Mouse (Mus musculus) midbrain, embryonic 14.5 days (tissue): ENCODE data around the gene Iqcf3. TPM values are rescaled to one million over a fixed set of nuclear protein-coding genes. Genes with fewer than 3 reads are reported as not detected.

Source experiments
- ATAC-seq: fragments of 200-750 bp; cut with Nextera tagmentation; 2 replicates; pipeline ENCODE4 v1.8.0; 2017; ENCODE audit warnings: moderate number of reproducible peaks, moderate library complexity; ENCODE audit not compliant: low FRiP score, low TSS enrichment
- DNase-seq: peaks from one replicate; pipeline ENCODE4 v3.0.0-alpha.2; 2015
- H3K27ac ChIP-seq: fragments of 300-500 bp; sonication (generic); replicated peaks from 2 replicates; pipeline ENCODE4 v1.5.1; 2014; ENCODE audit warnings: mild to moderate bottlenecking, low read depth, low read length, moderate library complexity
- H3K27me3 ChIP-seq: fragments of 300-500 bp; sonication (generic); 2 replicates; pipeline ENCODE4 v1.6.1; 2014; ENCODE audit warnings: low read length, control low read depth, mixed read lengths; ENCODE audit not compliant: control insufficient read depth, insufficient read depth
- H3K36me3 ChIP-seq: fragments of 300-500 bp; sonication (generic); 2 replicates; pipeline ENCODE4 v1.6.1; 2014; ENCODE audit warnings: low read length, control low read depth; ENCODE audit not compliant: control insufficient read depth, insufficient read depth
- H3K4me1 ChIP-seq: fragments of 300-500 bp; sonication (generic); 2 replicates; pipeline ENCODE4 v1.6.1; 2014; ENCODE audit warnings: mild to moderate bottlenecking, antibody characterized with exemption, low read length, control low read depth; ENCODE audit not compliant: control insufficient read depth, insufficient read depth
- H3K4me2 ChIP-seq: fragments of 300-500 bp; sonication (generic); 2 replicates; pipeline ENCODE4 v1.6.1; 2014; ENCODE audit warnings: mild to moderate bottlenecking, low read length, moderate library complexity
- H3K4me3 ChIP-seq: fragments of 300-500 bp; sonication (generic); replicated peaks from 2 replicates; pipeline ENCODE4 v1.5.1; 2014; ENCODE audit warnings: low read depth, low read length
- H3K9ac ChIP-seq: fragments of 300-500 bp; sonication (generic); replicated peaks from 2 replicates; pipeline ENCODE4 v1.6.1; 2014; ENCODE audit warnings: mild to moderate bottlenecking, low read length, moderate library complexity
- H3K9me3 ChIP-seq: fragments of 300-500 bp; sonication (generic); 2 replicates; pipeline ENCODE4 v1.6.1; 2016; ENCODE audit warnings: low read length, control low read depth, mixed read lengths; ENCODE audit not compliant: control insufficient read depth
- WGBS: fragments of 180-500 bp; shearing (Covaris S2); extraction: QIAGEN DNeasy Blood & Tissue Kit; methylation state at CpG from one replicate; pipeline ENCODE4 v1.1.7; 2014; 5-methylcytosine and 5-hydroxymethylcytosine counted together
- polyA plus RNA-seq: library from polyadenylated mRNA; unstranded; fragments of >200 nt; fragmentation: Nextera tagmentation; extraction: Ambion mirVana; gene quantifications from 2 replicates; pipeline ENCODE4 v1.2.1, GENCODE M21; 2014

Gene Iqcf3
- polyA plus RNA-seq, 1 experiment from 2014 or later, result not detected

DNA sequence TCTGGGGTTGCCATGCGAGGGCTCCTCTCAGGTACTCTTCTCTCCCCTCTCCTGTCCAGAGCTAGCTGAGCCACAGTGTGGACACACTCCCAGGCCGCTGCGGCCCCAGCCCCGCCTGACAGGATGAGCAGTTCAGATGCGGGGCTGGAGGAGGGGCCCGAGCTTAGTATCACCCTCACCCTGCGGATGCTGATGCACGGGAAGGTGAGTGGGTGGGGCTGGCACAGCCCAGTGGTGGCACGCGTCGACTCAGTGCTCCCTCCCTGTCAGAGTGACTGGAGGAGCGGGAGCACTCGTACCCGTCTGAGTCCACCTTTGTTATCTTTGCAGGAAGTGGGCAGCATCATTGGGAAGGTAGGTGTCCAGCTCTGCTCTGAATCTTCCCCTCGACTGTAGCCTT is 101.5 kb downstream of the Iqcf3 start:
- 83% methylated on average over 15 of the region's 15 CpGs for WGBS
- no peaks in the 10 kb centered on the region for H3K9me3 ChIP-seq
- H3K27ac ChIP-seq, result no peak overlapping the region
- H3K4me3 ChIP-seq, result no peak overlapping the region
- H3K4me1 ChIP-seq, result peaks cover 49% of the 10 kb centered on the region
- H3K9ac ChIP-seq, result peak overlapping the region; percentile 21; the same call in 1 of the 2 replicates
- DNase-seq (no peak), ATAC-seq (no peak)
- H3K27me3 ChIP-seq, result no peaks in the 10 kb centered on the region
- H3K4me2 ChIP-seq, result no peak overlapping the region
- peaks cover 53% of the 10 kb centered on the region for H3K36me3 ChIP-seq

DNA sequence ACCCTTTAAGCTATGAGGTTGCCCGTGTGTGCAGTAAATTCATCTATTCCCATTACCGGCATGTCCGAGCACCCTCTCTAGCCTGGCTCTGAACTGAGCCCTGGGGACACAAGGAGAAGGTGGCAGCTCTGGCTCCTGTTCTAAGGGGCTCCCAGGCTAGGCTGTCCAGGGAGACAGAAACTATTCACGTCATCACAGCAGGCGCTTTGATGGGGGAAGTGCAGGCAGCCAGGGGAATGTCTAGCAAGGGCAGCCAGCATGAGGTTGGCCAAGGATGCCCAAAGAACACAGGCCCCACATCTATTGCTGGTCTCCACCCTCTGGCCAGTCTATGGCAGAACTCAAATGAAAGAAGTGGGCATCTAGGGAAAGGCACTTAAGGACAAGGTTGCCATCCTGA is 103.5 kb downstream of the Iqcf3 start:
- H3K9me3 ChIP-seq, result no peaks in the 10 kb centered on the region
- DNase-seq, result no peak
- ATAC-seq, result no peak
- 47% methylated on average over 5 of the region's 5 CpGs for WGBS
- peaks cover 36% of the 10 kb centered on the region for H3K36me3 ChIP-seq
- H3K4me1 ChIP-seq, result peaks cover 42% of the 10 kb centered on the region
- H3K4me2 ChIP-seq, result peak overlapping the region; percentile 100
- H3K9ac ChIP-seq, result peak overlapping the region; percentile 95; the same call in 1 of the 2 replicates
- no peaks in the 10 kb centered on the region for H3K27me3 ChIP-seq
- no peak overlapping the region for H3K4me3 ChIP-seq
- peak overlapping the region; percentile 96 for H3K27ac ChIP-seq

DNA sequence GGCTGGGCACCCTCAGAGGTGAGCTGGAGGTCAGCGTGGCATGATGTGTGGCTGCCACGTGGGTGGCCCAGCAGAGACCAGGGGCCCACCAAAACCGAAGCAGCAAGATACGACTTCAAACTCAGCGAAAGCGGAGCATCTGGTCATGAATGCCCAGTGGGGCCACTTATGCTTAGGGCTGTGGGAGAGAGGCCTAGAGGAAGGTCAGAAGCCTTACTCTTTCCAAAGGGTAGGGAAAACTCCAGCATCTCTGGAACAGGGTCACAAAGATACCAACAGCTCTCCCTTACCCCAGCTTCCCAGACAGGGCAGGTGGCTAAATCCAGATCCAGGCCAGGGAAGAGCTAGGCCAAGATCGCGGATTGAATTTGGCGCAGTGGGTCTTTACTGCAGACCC is 104.3 kb downstream of the Iqcf3 start:
- H3K4me2 ChIP-seq, result peak overlapping the region; percentile 100
- DNase-seq, result no peak
- no peaks in the 10 kb centered on the region for H3K27me3 ChIP-seq
- H3K9ac ChIP-seq, result peak overlapping the region; percentile 95
- peak overlapping the region; percentile 96 for H3K27ac ChIP-seq
- no peak for ATAC-seq
- H3K36me3 ChIP-seq, result peaks cover 30% of the 10 kb centered on the region
- no peaks in the 10 kb centered on the region for H3K9me3 ChIP-seq
- H3K4me1 ChIP-seq, result peaks cover 48% of the 10 kb centered on the region
- WGBS, result 30% methylated on average over 9 of the region's 9 CpGs
- H3K4me3 ChIP-seq, result peak overlapping the region; percentile 80

DNA sequence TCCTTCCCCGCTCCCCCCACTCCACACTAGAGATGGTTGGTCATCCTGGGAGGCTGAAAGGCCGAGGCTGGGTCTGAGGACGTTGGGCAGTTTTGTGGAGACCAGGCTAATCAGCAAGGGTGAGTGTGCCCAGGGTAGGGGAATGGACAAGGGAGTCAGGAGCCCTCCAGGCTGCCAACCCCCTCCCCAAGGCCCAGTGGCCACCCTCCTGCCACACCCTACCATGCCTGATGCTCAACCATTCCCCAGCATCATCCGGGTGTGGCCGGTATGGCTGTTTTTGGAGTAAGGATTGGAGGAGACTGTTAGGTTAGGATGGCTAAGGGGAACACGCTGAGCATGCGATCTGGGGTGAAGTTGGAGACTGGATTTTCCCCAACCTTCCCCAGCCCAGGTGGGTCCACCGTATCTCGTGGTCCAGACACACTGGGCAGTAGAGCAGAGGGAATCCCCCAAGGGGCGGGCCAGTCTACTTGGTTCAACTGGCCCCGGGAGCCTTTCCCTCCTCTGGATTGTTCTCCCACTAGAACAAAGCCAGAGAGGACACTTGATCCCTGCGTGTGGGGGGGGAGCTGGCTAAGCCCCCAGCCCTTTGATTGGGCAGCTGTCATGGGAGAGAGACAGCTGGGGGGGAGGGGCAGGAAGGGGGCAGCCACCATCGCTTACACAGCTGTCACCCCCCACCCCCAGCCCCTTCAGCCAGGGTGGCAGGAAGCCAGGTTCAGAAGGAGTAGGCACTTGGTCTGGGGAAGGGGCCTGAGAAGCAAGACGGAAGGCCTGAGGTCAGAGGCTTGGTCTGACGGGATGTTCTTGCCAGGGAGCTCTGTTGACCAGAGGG is 104.9 kb downstream of the Iqcf3 start:
- ATAC-seq (no peak), DNase-seq (peak; percentile 70)
- peak overlapping the region; percentile 96 for H3K27ac ChIP-seq
- 19% methylated on average over 15 of the region's 15 CpGs for WGBS
- H3K27me3 ChIP-seq, result no peaks in the 10 kb centered on the region
- peak overlapping the region; percentile 80 for H3K4me3 ChIP-seq
- peaks cover 23% of the 10 kb centered on the region for H3K36me3 ChIP-seq
- H3K4me2 ChIP-seq, result peak overlapping the region; percentile 100
- peak overlapping the region; percentile 95 for H3K9ac ChIP-seq
- peaks cover 48% of the 10 kb centered on the region for H3K4me1 ChIP-seq
- no peaks in the 10 kb centered on the region for H3K9me3 ChIP-seq

DNA sequence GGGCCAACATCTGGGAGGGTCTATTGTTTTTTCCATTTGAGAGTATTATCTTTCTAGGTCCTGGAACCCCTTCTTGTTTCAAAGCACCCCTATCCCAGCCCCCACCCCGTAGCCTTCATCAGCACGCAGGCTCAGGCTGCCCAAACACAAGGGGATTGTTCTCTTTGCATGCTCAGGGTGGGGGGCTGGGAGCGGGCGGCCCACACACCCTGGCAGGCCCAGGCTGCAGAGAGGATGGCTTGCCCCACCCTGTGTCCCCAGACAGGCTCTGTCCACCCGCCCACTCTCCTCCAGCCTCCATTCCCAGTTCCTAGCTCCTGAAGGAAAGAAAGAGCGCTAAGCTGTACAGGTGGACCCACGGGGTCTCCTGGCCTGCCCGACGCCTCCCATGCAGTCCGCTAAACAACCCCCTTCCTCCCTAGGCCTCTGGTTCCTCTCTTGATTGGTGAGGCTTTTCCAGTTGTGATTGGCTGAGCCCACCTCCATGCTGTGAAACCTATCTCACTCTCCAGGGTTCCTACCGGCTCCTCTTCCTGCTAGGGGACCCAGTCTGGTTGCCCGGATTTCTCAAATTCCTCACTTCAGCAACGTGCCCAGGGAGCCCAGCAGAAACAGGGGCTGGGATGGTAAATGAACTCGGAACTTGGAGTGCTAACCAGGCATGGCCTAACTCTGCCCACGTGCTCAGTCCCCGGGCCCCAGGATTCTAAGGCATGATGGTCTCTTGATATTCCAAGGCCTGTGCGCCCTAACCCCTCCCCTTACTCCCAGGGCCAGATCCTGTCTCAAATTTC is 106.3 kb downstream of the Iqcf3 start:
- Histone ChIP-seq H3K9me3 (no peaks in the 10 kb centered on the region), H3K36me3 (peaks cover 10% of the 10 kb centered on the region), H3K9ac (peak overlapping the region; percentile 95), H3K27me3 (no peaks in the 10 kb centered on the region), H3K4me1 (peaks cover 48% of the 10 kb centered on the region), H3K27ac (peak overlapping the region; percentile 96), H3K4me2 (peak overlapping the region; percentile 100), H3K4me3 (peak overlapping the region; percentile 80)
- ATAC-seq (peak; percentile 36), DNase-seq (peak; percentile 76)
- WGBS, result under 1% methylated on average over 17 of the region's 17 CpGs

DNA sequence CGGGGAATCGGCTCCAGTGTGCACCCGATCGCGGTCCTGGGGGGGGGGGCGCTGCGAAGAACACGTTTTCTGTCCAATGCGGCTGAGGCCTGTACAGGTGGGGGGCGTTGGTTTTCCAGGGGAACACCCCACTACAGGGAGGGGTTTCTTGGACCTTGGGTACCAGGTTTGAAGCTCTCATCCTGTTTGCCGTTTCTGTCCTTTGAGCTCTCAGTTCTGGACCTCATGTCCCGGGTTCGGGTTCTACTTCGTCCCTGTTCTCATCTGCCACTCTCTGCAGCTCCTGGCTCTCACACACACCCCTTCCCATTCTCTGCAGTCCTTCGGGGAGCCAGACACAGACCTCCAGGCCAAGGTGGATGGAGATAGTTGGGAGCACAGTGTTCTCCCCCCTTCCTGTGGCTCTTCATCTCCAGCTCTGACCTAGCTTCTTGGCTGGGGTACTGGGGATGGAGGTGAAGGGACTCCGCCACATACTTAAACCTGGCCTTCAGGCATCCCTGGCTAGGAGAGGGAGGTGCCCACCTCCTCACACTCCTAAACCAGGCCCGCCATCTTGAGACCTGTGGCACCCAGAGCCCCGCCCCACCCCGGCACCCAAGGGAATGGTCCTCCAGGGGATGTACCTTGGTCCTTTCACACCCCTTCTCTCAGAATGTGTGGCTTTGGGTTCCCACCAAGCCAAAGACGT is 107.2 kb downstream of the Iqcf3 start:
- peaks cover 45% of the 10 kb centered on the region for H3K4me1 ChIP-seq
- peak overlapping the region; percentile 80 for H3K4me3 ChIP-seq
- whole genome bisulfite sequencing, result under 1% methylated on average over 19 of the region's 20 CpGs
- H3K27me3 ChIP-seq, result no peaks in the 10 kb centered on the region
- DNase-seq (peak; percentile 66), ATAC-seq (peak; percentile 18; the same call in 1 of the 2 replicates)
- no peaks in the 10 kb centered on the region for H3K9me3 ChIP-seq
- H3K36me3 ChIP-seq, result peaks cover 5% of the 10 kb centered on the region; the same call in 1 of the 2 replicates
- H3K4me2 ChIP-seq, result peak overlapping the region; percentile 100
- H3K9ac ChIP-seq, result peak overlapping the region; percentile 95
- H3K27ac ChIP-seq, result peak overlapping the region; percentile 96

DNA sequence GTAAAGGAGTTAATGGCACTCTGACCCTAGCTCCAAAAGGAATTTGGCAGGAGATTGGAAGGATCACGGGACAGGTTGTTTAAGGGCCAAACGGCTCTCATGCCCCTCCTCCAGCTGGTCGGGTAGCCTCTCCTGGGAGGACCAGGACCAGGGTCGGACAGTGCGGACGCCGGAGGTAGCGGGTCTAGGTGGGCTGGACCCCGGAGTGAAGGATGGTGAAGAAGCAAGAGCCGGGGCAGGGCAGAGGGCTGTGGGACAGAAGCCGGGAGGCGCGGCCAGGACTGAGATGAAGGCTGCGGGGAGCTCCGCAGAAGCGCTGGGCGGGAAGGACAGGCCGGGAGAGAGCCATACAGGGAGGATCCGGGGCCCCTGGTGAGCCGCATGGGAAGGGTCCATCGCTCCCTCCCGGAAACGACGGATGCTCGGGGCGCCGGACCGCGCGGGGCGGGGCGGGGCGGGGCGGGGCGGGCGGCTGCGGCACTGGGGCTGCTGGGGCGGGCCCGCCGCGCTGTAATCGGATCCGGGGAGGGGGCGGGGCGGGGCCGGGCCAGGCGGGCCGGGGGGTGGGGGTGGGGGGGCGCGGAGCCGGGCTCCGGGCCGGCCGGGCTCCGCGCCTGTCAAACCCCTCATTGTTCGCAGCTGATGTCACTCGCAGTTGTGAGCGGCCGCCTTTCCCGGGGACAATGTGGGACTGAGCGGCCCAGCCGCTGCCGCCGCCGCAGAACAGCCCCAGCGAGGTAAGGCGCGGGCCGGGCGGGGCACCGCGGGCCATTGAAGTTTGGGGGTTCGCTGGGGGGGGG is 108.0 kb downstream of the Iqcf3 start, which contains the start of gene Pcbp4:
Gene Pcbp4, plus strand, starts transcription at position 21 of the 800 bp plus-strand sequence.
- peak; percentile 68 for ATAC-seq
- Histone ChIP-seq H3K27ac (peak within 1 kb of the TSS; percentile 96), H3K4me1 (peaks cover 48% of the 10 kb centered on the region), H3K27me3 (no peaks in the 10 kb centered on the region), H3K4me3 (peak within 1 kb of the TSS; percentile 80), H3K4me2 (peak within 1 kb of the TSS; percentile 100), H3K36me3 (peaks cover 2% of the 10 kb centered on the region; the same call in 1 of the 2 replicates), H3K9ac (peak within 1 kb of the TSS; percentile 95), H3K9me3 (no peaks in the 10 kb centered on the region)
- peak; percentile 83 for DNase-seq
- under 1% methylated on average over 61 of the region's 74 CpGs for WGBS
